Mouse (Mus musculus): ENCODE measurements around the gene Gm49366. TPM values are rescaled to one million over a fixed set of nuclear protein-coding genes. Genes with fewer than 3 reads are reported as not detected.
"Not testable (repeated sequence)": the region's sequence is repeated elsewhere in the genome, so short reads cannot be mapped to it uniquely, and the experiment has no call there.

Gene Gm49366
- polyA plus RNA-seq, 1 experiment from 2014 or later, result not detected

GRCm38 (mm10) chr12:84063228-84063627 is 24.5 kb downstream of the Gm49366 start:
- H3K9ac ChIP-seq (ENCODE audit: low read depth, low read length), result no peak overlapping the region
- peak; percentile 15 for DNase-seq (ENCODE audit: low spot score)
- H3K36me3 ChIP-seq (ENCODE audit: control insufficient read depth, insufficient read depth, low read length), result no peaks in the 10 kb centered on the region
- no peaks in the 10 kb centered on the region for H3K9me3 ChIP-seq (ENCODE audit: control insufficient read depth, low read length)
- WGBS, result 66% methylated on average over 5 of the region's 5 CpGs
- H3K4me2 ChIP-seq (replicated peaks; ENCODE audit: low read depth, low read length), result no peak overlapping the region
- no peak overlapping the region for H3K27ac ChIP-seq (ENCODE audit: low read depth, low read length)
- no peak for ATAC-seq (ENCODE audit: low FRiP score)
- no peak overlapping the region for H3K4me3 ChIP-seq (ENCODE audit: low read depth, low read length)
- H3K4me1 ChIP-seq (replicated peaks; ENCODE audit: control insufficient read depth, insufficient read depth, low read length), result no peaks in the 10 kb centered on the region
- 0 out of 2 replicates have a peak, but pooled peaks cover 2% of the 10 kb centered on the region for H3K27me3 ChIP-seq (ENCODE audit: control insufficient read depth, insufficient read depth, low read length)

- Histone ChIP-seq H3K36me3 (ENCODE audit: control insufficient read depth, insufficient read depth, low read length) (no peaks in the 10 kb centered on the region), H3K27ac (ENCODE audit: low read depth, low read length) (no peak overlapping the region), H3K27me3 (ENCODE audit: control insufficient read depth, insufficient read depth, low read length) (peaks cover 8% of the 10 kb centered on the region; the same call in 1 of the 2 replicates), H3K4me1 (replicated peaks; ENCODE audit: control insufficient read depth, insufficient read depth, low read length) (no peaks in the 10 kb centered on the region), H3K9me3 (ENCODE audit: control insufficient read depth, low read length) (no peaks in the 10 kb centered on the region), H3K4me3 (ENCODE audit: low read depth, low read length) (no peak overlapping the region), H3K4me2 (replicated peaks; ENCODE audit: low read depth, low read length) (no peak overlapping the region), H3K9ac (ENCODE audit: low read depth, low read length) (no peak overlapping the region)
- DNase-seq (ENCODE audit: low spot score) (no peak), ATAC-seq (ENCODE audit: low FRiP score) (no peak)
- WGBS, result 88% methylated on average over 2 of the region's 2 CpGs
Measured at GRCm38 (mm10) chr12:84063833-84064232, 25.1 kb downstream of the Gm49366 start.

GRCm38 (mm10) chr12:84064621-84065020 is 25.9 kb downstream of the Gm49366 start:
- Histone ChIP-seq H3K36me3 (ENCODE audit: control insufficient read depth, insufficient read depth, low read length) (no peaks in the 10 kb centered on the region), H3K4me1 (replicated peaks; ENCODE audit: control insufficient read depth, insufficient read depth, low read length) (no peaks in the 10 kb centered on the region), H3K4me2 (replicated peaks; ENCODE audit: low read depth, low read length) (no peak overlapping the region), H3K4me3 (ENCODE audit: low read depth, low read length) (no peak overlapping the region), H3K27me3 (ENCODE audit: control insufficient read depth, insufficient read depth, low read length) (peaks cover 13% of the 10 kb centered on the region; the same call in 1 of the 2 replicates), H3K9ac (ENCODE audit: low read depth, low read length) (no peak overlapping the region), H3K9me3 (ENCODE audit: control insufficient read depth, low read length) (no peaks in the 10 kb centered on the region), H3K27ac (ENCODE audit: low read depth, low read length) (no peak overlapping the region)
- 74% methylated on average over 8 of the region's 8 CpGs for WGBS
- ATAC-seq (ENCODE audit: low FRiP score), result no peak
- DNase-seq (ENCODE audit: low spot score), result no peak

GRCm38 (mm10) chr12:84067752-84068151 is 29.0 kb downstream of the Gm49366 start:
- H3K4me1 ChIP-seq (replicated peaks; ENCODE audit: control insufficient read depth, insufficient read depth, low read length), result no peaks in the 10 kb centered on the region
- DNase-seq (ENCODE audit: low spot score) (no peak), ATAC-seq (ENCODE audit: low FRiP score) (no peak)
- H3K27me3 ChIP-seq (ENCODE audit: control insufficient read depth, insufficient read depth, low read length), result peaks cover 13% of the 10 kb centered on the region; the same call in 1 of the 2 replicates
- no peaks in the 10 kb centered on the region for H3K9me3 ChIP-seq (ENCODE audit: control insufficient read depth, low read length)
- no peaks in the 10 kb centered on the region for H3K36me3 ChIP-seq (ENCODE audit: control insufficient read depth, insufficient read depth, low read length)
- no peak overlapping the region for H3K4me3 ChIP-seq (ENCODE audit: low read depth, low read length)
- no peak overlapping the region for H3K27ac ChIP-seq (ENCODE audit: low read depth, low read length)
- no peak overlapping the region for H3K4me2 ChIP-seq (replicated peaks; ENCODE audit: low read depth, low read length)
- 81% methylated on average over 4 of the region's 4 CpGs for WGBS
- no peak overlapping the region for H3K9ac ChIP-seq (ENCODE audit: low read depth, low read length)

- peaks cover 13% of the 10 kb centered on the region; the same call in 1 of the 2 replicates for H3K27me3 ChIP-seq (ENCODE audit: control insufficient read depth, insufficient read depth, low read length)
- 65% methylated on average over 8 of the region's 8 CpGs for WGBS
Measured at GRCm38 (mm10) chr12:84068296-84068695, 29.6 kb downstream of the Gm49366 start.

GRCm38 (mm10) chr12:84068986-84069385 is 30.3 kb downstream of the Gm49366 start, which contains the start of gene Acot5:
Gene Acot5, plus strand, starts transcription at chr12:84069325.
- ATAC-seq (ENCODE audit: low FRiP score) (no peak), DNase-seq (ENCODE audit: low spot score) (no peak)
- peak within 1 kb of the TSS; percentile 29 for H3K4me3 ChIP-seq (ENCODE audit: low read depth, low read length)
- H3K27ac ChIP-seq (ENCODE audit: low read depth, low read length), result no peak within 1 kb of the TSS
- H3K27me3 ChIP-seq (ENCODE audit: control insufficient read depth, insufficient read depth, low read length), result peaks cover 13% of the 10 kb centered on the region; the same call in 1 of the 2 replicates
- H3K9me3 ChIP-seq (ENCODE audit: control insufficient read depth, low read length), result no peaks in the 10 kb centered on the region
- WGBS, result 58% methylated on average over 9 of the region's 9 CpGs
- H3K36me3 ChIP-seq (ENCODE audit: control insufficient read depth, insufficient read depth, low read length), result no peaks in the 10 kb centered on the region
- no peaks in the 10 kb centered on the region for H3K4me1 ChIP-seq (replicated peaks; ENCODE audit: control insufficient read depth, insufficient read depth, low read length)
- peak within 1 kb of the TSS; percentile 55 for H3K4me2 ChIP-seq (replicated peaks; ENCODE audit: low read depth, low read length)
- H3K9ac ChIP-seq (ENCODE audit: low read depth, low read length), result no peak within 1 kb of the TSS

More at GRCm38 (mm10) chr12:84068296-84068695, 29.6 kb downstream of the Gm49366 start:
- H3K4me3 ChIP-seq (ENCODE audit: low read depth, low read length), result no peak overlapping the region
- H3K9ac ChIP-seq (ENCODE audit: low read depth, low read length), result no peak overlapping the region
- H3K36me3 ChIP-seq (ENCODE audit: control insufficient read depth, insufficient read depth, low read length), result no peaks in the 10 kb centered on the region
- no peak overlapping the region for H3K4me2 ChIP-seq (replicated peaks; ENCODE audit: low read depth, low read length)
- H3K27ac ChIP-seq (ENCODE audit: low read depth, low read length), result no peak overlapping the region
- DNase-seq (ENCODE audit: low spot score) (no peak), ATAC-seq (ENCODE audit: low FRiP score) (no peak)
- H3K9me3 ChIP-seq (ENCODE audit: control insufficient read depth, low read length), result no peaks in the 10 kb centered on the region
- H3K4me1 ChIP-seq (replicated peaks; ENCODE audit: control insufficient read depth, insufficient read depth, low read length), result no peaks in the 10 kb centered on the region

- H3K4me1 ChIP-seq (replicated peaks; ENCODE audit: control insufficient read depth, insufficient read depth, low read length); H3K36me3 ChIP-seq (ENCODE audit: control insufficient read depth, insufficient read depth, low read length); DNase-seq (ENCODE audit: low spot score); H3K27ac ChIP-seq (ENCODE audit: low read depth, low read length); H3K9me3 ChIP-seq (ENCODE audit: control insufficient read depth, low read length); H3K9ac ChIP-seq (ENCODE audit: low read depth, low read length); ATAC-seq (ENCODE audit: low FRiP score): not testable (repeated sequence)
- Histone ChIP-seq H3K4me2 (replicated peaks; ENCODE audit: low read depth, low read length) (peak overlapping the region; percentile 55), H3K4me3 (ENCODE audit: low read depth, low read length) (peak overlapping the region; percentile 29), H3K27me3 (ENCODE audit: control insufficient read depth, insufficient read depth, low read length) (peaks cover 13% of the 10 kb centered on the region; the same call in 1 of the 2 replicates)
- WGBS, result under 1% methylated on average over 37 of the region's 52 CpGs
Measured at GRCm38 (mm10) chr12:84069582-84069981, 30.8 kb downstream of the Gm49366 start.

- no peaks in the 10 kb centered on the region for H3K36me3 ChIP-seq (ENCODE audit: control insufficient read depth, insufficient read depth, low read length)
- no peak overlapping the region for H3K9ac ChIP-seq (ENCODE audit: low read depth, low read length)
- no peaks in the 10 kb centered on the region for H3K4me1 ChIP-seq (replicated peaks; ENCODE audit: control insufficient read depth, insufficient read depth, low read length)
- ATAC-seq (ENCODE audit: low FRiP score), result no peak
- H3K27me3 ChIP-seq (ENCODE audit: control insufficient read depth, insufficient read depth, low read length), result peaks cover 13% of the 10 kb centered on the region; the same call in 1 of the 2 replicates
- H3K4me3 ChIP-seq (ENCODE audit: low read depth, low read length), result no peak overlapping the region
- no peak overlapping the region for H3K27ac ChIP-seq (ENCODE audit: low read depth, low read length)
- H3K4me2 ChIP-seq (replicated peaks; ENCODE audit: low read depth, low read length), result no peak overlapping the region
- 93% methylated on average over 2 of the region's 2 CpGs for WGBS
- no peak for DNase-seq (ENCODE audit: low spot score)
- H3K9me3 ChIP-seq (ENCODE audit: control insufficient read depth, low read length), result no peaks in the 10 kb centered on the region
Measured at GRCm38 (mm10) chr12:84071696-84072095, 33.0 kb downstream of the Gm49366 start.

GRCm38 (mm10) chr12:84077371-84077990 is 38.7 kb downstream of the Gm49366 start:
- WGBS, result 89% methylated on average over 4 of the region's 4 CpGs
- Histone ChIP-seq H3K27me3 (ENCODE audit: control insufficient read depth, insufficient read depth, low read length) (no peaks in the 10 kb centered on the region), H3K9me3 (ENCODE audit: control insufficient read depth, low read length) (no peaks in the 10 kb centered on the region), H3K4me3 (ENCODE audit: low read depth, low read length) (no peak overlapping the region), H3K9ac (ENCODE audit: low read depth, low read length) (no peak overlapping the region), H3K4me1 (replicated peaks; ENCODE audit: control insufficient read depth, insufficient read depth, low read length) (no peaks in the 10 kb centered on the region), H3K36me3 (ENCODE audit: control insufficient read depth, insufficient read depth, low read length) (no peaks in the 10 kb centered on the region), H3K4me2 (replicated peaks; ENCODE audit: low read depth, low read length) (no peak overlapping the region), H3K27ac (ENCODE audit: low read depth, low read length) (no peak overlapping the region)
- no peak for ATAC-seq (ENCODE audit: low FRiP score)
- no peak for DNase-seq (ENCODE audit: low spot score)
